Mouse (Mus musculus) lung, postnatal 0 days (tissue): Measurements from ENCODE around the gene Slc38a1.

Experiments
- CTCF ChIP-seq: IDR thresholded peaks from 2 replicates; pipeline ENCODE4 v1.5.1; 2016; ENCODE audit warnings: antibody characterized with exemption, mild to moderate bottlenecking
- EP300 ChIP-seq: IDR thresholded peaks from 2 replicates; pipeline ENCODE4 v1.6.1; 2016; ENCODE audit warnings: antibody characterized with exemption, mild to moderate bottlenecking, control low read depth

GRCm38 (mm10) chr15:96638656-96639055 lies 4.1 kb downstream of the Slc38a1 start:
- TF ChIP-seq CTCF (no peak), EP300 (no peak)
